Mouse (Mus musculus): ENCODE measurements at regions not wholly inside any gene's neighbourhood (a gene's known extent, or its start where the extent isn't known, plus 50 kb on each side); places are given as distances from the start of the nearest gene placed in this dataset.

DNA sequence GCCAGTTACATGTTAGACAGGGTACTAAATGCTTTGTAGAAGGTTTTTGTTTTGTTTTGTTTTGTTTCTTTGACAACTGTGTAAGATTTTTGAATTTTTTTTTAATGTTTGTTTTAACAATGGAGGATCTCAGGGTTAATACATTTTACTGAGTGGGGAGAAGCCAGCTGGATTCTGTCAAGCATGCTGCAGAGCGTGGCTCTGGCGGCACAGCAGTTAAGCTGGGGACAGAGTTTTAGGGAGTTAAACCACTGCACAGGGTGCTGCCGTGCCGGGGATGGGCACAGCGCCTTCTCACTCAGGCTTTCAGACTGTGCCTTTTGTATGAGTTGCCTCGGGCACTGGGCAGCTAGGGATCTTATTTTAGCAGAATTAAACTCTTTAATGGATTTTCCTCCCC, 159.8 kb downstream of the Zfp326 start:
- no peaks in the 10 kb centered on the region for H3K9me3 ChIP-seq (replicated peaks)
- ATAC-seq (ENCODE audit: low FRiP score): no peak

DNA sequence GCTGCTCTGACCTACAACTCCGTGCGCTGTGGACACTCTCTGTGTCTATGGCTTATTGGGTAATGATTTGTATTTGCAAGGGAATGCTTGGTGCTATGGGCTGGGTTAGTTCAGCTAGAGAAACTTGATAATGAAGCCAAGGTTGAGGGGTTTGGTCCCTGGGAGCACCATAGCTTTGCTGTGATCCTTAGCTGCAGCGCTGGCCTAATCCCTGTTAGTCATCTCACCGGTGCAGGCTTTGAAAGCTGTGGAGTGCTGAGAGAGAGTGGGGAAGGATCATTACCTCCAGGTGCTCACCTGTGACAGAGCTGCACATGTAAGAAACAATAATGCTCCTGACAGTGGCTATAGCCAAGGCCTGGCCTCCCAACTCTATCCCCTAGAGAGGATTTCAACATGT, 156.6 kb downstream of the Zfp326 start:
- Histone ChIP-seq H3K36me3 (no peaks in the 10 kb centered on the region), H3K27me3 (no peaks in the 10 kb centered on the region), H3K9ac (no peak overlapping the region), H3K4me2 (replicated peaks) (no peak overlapping the region), H3K27ac (no peak overlapping the region), H3K4me1 (no peaks in the 10 kb centered on the region), H3K9me3 (replicated peaks) (no peaks in the 10 kb centered on the region), H3K4me3 (no peak overlapping the region)
- 88% methylated on average over 4 of the region's 4 CpGs for WGBS
- ATAC-seq (ENCODE audit: low FRiP score): no peak

More for the DNA sequence above, 159.8 kb downstream of the Zfp326 start:
- H3K36me3 ChIP-seq: no peaks in the 10 kb centered on the region
- H3K27me3 ChIP-seq: no peaks in the 10 kb centered on the region
- WGBS: 54% methylated on average over 6 of the region's 6 CpGs
- no peak overlapping the region for H3K27ac ChIP-seq
- H3K9ac ChIP-seq: no peak overlapping the region
- no peak overlapping the region for H3K4me2 ChIP-seq (replicated peaks)
- H3K4me3 ChIP-seq: no peak overlapping the region
- no peaks in the 10 kb centered on the region for H3K4me1 ChIP-seq

DNA sequence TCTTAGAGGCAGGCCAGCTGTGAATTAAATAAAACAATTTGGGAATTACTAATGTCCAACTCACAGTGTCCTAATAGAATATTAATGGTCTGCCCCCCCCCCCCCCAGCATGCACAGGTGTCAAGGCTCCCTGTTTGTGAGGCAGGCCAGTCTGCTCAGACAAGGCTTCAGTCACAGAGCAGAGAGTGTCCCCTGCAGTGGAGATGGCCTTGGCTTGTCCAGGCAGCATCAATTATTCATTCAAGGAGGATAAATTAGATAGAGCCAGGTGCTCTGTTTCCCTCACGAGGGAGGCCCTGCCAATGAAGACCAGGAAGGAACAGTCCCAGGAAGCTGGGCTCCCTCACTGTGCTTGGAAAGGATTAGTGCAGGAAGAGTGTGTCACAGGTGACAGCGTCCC, 150.5 kb downstream of the Zfp326 start:
- no peaks in the 10 kb centered on the region for H3K9me3 ChIP-seq (replicated peaks)
- no peaks in the 10 kb centered on the region for H3K36me3 ChIP-seq
- H3K4me2 ChIP-seq (replicated peaks): no peak overlapping the region
- no peaks in the 10 kb centered on the region for H3K4me1 ChIP-seq
- H3K27me3 ChIP-seq: no peaks in the 10 kb centered on the region
- 76% methylated on average over 2 of the region's 2 CpGs for WGBS
- no peak overlapping the region for H3K4me3 ChIP-seq
- no peak for ATAC-seq (ENCODE audit: low FRiP score)
- no peak overlapping the region for H3K9ac ChIP-seq
- no peak overlapping the region for H3K27ac ChIP-seq

DNA sequence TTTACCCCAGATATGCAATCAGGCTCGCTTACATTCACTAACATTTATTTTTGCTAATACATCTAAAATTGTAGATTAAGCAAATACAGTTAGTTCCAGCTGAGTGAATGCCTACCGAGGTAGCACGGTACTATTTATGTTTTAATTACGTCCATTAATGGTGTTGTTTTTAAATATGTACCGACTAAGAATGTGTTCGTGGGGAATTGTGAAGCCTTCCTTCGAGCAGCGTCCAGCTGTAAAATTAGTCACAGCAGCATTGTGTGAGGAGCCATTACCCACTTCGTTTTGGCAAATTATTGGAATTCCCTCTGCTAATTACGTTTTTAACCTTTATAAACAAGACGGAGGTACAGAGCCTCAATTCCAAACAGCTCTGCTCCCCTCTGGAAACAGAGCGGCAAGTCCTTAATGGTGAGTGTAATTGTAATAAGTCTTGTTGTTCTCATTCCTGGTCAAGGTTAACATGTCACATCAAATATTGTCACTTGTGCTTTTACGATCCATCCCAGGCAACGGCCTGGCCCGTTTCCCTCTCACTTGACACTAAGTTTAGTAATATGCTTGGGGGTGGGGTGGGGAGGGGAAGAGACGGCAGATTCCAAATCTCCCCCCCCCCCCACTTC, 128.0 kb downstream of the Zfp326 start:
- H3K4me2 ChIP-seq (replicated peaks): peak overlapping the region; percentile 11; the same call in 1 of the 2 replicates
- peak; percentile 53; the same call in 1 of the 2 replicates for ATAC-seq (ENCODE audit: low FRiP score)
- H3K36me3 ChIP-seq: no peaks in the 10 kb centered on the region
- H3K27ac ChIP-seq: no peak overlapping the region
- H3K27me3 ChIP-seq: no peaks in the 10 kb centered on the region
- H3K9ac ChIP-seq: no peak overlapping the region
- H3K4me1 ChIP-seq: peaks cover 12% of the 10 kb centered on the region
- WGBS: 57% methylated on average over 16 of the region's 16 CpGs
- no peak overlapping the region for H3K4me3 ChIP-seq
- H3K9me3 ChIP-seq (replicated peaks): no peaks in the 10 kb centered on the region; the same call in 1 of the 2 replicates

DNA sequence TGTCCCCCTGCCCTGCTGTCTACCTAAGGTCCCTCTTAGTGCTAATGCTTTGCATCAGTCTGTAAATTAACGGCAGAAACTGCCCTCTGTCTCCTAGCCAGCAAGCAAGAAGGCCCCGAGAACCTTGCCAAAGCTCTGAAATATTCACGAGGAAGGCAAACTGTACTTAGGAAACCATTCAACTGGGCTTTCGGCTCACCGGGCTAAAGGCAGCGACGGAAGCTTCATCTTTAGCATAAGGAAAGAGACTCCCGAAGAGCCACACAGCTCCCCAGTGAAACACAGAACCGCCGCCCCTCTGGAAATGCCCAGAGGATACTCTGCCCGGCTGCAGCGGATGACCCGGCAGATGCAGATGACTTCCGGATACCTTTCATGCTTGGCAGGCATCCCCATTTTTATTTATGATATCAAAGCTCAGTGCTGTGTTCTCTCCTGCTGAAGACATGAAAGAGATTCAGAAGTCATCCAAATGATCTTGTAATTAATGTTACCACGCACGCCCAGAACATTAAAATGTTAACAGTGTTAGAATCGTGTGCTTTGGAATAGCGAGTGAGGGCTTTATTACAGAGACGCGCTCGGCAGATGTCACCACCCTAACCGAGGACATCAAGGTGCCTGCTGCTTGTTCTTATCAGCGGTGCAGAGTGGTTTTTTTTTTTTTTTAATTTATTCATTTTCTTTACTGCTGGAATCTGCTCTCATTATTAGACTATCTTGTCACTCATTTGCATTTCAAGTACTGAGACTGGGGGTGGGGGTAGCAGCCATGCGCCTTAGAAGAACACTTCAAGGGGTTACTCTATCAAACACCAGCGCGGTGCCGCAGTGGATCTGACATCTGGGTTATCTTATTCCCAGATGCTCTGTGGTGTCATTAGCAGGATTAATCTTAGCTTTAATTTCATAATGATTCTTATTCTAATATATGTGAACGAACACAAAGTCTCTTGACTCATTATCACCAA, 127.2 kb downstream of the Zfp326 start:
- WGBS: 54% methylated on average over 28 of the region's 28 CpGs
- no peaks in the 10 kb centered on the region for H3K36me3 ChIP-seq
- H3K27me3 ChIP-seq: no peaks in the 10 kb centered on the region
- ATAC-seq (ENCODE audit: low FRiP score): peak; percentile 74; the same call in 1 of the 2 replicates
- H3K4me2 ChIP-seq (replicated peaks): peak overlapping the region; percentile 22
- H3K4me1 ChIP-seq: peaks cover 12% of the 10 kb centered on the region
- H3K27ac ChIP-seq: no peak overlapping the region
- no peaks in the 10 kb centered on the region; the same call in 1 of the 2 replicates for H3K9me3 ChIP-seq (replicated peaks)
- no peak overlapping the region for H3K4me3 ChIP-seq
- peak overlapping the region; percentile 13; the same call in 1 of the 2 replicates for H3K9ac ChIP-seq

DNA sequence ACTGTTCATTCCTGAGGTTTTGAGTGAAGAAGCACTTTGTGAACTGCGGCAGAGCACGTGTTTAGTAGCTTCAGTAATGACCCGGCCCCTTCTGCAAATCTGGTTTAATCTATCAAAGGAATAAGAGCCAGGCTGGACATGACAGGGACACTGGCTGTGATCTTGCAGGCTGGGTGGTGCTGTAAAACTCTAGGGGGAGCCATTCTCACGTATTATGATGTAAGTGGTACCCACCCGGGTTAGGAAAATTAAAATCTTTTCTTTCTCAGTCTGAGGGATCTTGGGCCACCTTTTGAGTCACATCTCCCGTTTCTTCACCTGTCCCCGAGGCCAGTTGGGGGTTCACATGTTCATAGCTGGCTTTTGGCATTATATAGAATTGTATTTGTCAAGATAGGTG, 126.0 kb downstream of the Zfp326 start:
- H3K27me3 ChIP-seq: no peaks in the 10 kb centered on the region
- ATAC-seq (ENCODE audit: low FRiP score): no peak
- no peak overlapping the region for H3K27ac ChIP-seq
- no peak overlapping the region for H3K9ac ChIP-seq
- WGBS: 34% methylated on average over 7 of the region's 7 CpGs
- H3K4me1 ChIP-seq: peaks cover 12% of the 10 kb centered on the region
- no peaks in the 10 kb centered on the region; the same call in 1 of the 2 replicates for H3K9me3 ChIP-seq (replicated peaks)
- H3K4me3 ChIP-seq: no peak overlapping the region
- H3K4me2 ChIP-seq (replicated peaks): no peak overlapping the region
- no peaks in the 10 kb centered on the region for H3K36me3 ChIP-seq

DNA sequence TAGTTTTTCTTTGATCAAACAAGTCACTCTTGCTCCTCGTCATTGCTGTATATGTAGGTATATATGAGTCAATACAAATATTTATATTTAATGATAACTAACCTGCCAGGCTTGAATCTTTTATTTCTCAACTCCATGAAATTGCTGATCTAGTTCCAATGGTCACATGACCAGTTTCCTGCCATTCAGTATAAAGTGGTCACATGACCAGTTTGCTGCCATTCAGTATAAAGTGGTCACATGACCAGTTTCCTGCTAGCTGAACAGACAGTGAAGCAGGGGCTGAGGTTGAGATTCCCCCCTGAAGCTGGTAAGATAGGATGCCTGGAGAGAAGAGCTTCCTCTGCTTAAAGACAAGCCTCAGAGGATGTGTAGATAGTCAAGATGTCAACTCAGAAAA, 117.9 kb downstream of the Zfp326 start:
- WGBS: 84% methylated on average over 1 of the region's 1 CpGs
- ATAC-seq (ENCODE audit: low FRiP score): no peak
- Histone ChIP-seq H3K27me3 (no peaks in the 10 kb centered on the region), H3K9me3 (replicated peaks) (no peaks in the 10 kb centered on the region), H3K27ac (no peak overlapping the region), H3K4me2 (replicated peaks) (no peak overlapping the region), H3K4me1 (no peaks in the 10 kb centered on the region), H3K9ac (no peak overlapping the region), H3K36me3 (no peaks in the 10 kb centered on the region), H3K4me3 (no peak overlapping the region)

DNA sequence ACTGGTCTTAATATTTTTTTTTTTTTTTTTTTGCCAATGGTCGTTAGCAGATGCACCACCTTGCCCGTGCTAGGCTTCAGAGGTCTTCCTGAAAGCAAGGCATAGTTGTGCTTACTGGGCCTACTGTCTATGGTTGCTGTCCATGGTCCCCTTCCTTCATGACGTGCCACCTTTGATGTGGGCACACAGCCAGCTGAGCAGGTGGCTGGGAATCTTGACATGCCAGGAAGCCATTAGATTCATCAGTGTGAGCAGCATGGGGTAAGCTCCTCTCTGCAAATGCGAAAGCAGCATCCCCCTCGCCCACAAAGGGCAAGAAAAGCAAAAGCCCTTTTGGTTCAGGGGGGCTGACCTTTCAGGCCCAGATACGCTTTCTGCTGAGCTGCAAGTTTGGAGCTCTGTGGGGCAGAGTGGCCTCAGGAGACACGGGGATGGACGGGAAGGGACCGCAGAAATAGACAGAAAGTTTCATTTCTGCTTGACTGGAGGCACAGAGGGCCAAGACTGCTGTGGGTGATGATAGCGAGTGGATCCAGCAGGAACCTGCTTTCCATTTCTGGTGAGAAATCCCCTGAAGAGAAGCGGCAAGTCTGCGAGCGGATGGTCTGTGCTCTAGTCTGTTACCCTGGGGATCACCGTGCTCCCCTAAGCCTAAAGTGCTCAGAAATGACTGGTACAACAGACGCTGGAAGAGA, 116.8 kb downstream of the Zfp326 start:
- Histone ChIP-seq H3K9ac (no peak overlapping the region), H3K4me3 (no peak overlapping the region), H3K36me3 (no peaks in the 10 kb centered on the region), H3K9me3 (replicated peaks) (no peaks in the 10 kb centered on the region), H3K4me1 (no peaks in the 10 kb centered on the region), H3K27me3 (no peaks in the 10 kb centered on the region), H3K27ac (no peak overlapping the region), H3K4me2 (replicated peaks) (no peak overlapping the region)
- ATAC-seq (ENCODE audit: low FRiP score): no peak
- WGBS: 62% methylated on average over 15 of the region's 15 CpGs

DNA sequence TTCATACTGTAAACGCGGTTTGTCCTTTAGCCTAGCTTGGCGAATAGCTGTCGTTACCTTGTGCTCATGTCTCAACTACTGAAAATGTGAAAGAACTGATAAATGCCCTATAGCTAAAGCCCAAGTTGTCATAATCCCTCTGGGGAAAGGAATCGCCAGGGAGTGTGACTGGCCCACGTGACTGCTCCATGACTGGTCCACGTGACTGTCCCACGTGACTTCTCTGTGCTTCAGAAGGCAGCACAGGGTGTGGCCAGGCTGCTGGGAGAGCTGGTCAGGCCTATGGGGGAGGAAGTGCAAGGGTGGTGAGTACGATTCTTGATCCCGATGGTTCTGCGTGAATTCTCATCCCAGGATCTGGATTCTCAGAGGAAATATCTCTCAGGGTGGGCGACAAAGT, 114.4 kb downstream of the Zfp326 start:
- H3K9ac ChIP-seq: no peak overlapping the region
- no peaks in the 10 kb centered on the region for H3K36me3 ChIP-seq
- ATAC-seq (ENCODE audit: low FRiP score): no peak
- no peaks in the 10 kb centered on the region for H3K4me1 ChIP-seq
- no peaks in the 10 kb centered on the region for H3K27me3 ChIP-seq
- H3K4me3 ChIP-seq: no peak overlapping the region
- H3K27ac ChIP-seq: no peak overlapping the region
- 88% methylated on average over 12 of the region's 12 CpGs for WGBS
- no peaks in the 10 kb centered on the region for H3K9me3 ChIP-seq (replicated peaks)
- H3K4me2 ChIP-seq (replicated peaks): no peak overlapping the region

DNA sequence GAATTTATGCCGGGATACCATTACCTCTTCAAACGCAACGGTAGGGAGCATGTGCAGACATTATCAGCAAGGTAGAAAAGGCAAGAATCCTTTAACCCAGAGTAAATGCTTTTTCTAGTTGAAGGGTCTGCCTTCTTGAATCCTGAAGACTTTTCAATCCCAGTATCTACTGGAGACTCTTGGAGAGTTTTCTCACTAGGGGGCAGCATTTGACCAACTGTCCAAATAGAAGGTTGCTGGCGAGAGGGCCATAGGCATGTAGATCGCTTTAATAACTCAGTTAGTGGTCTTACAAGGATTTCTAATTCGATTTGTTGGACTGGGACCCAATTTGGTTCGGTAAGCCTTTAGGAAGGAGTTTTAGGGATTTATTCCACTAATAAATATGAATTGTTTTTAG, 110.0 kb downstream of the Zfp326 start:
- H3K9me3 ChIP-seq (replicated peaks): no peaks in the 10 kb centered on the region
- H3K27me3 ChIP-seq: no peaks in the 10 kb centered on the region
- H3K4me3 ChIP-seq: no peak overlapping the region
- WGBS: 39% methylated on average over 7 of the region's 7 CpGs
- no peaks in the 10 kb centered on the region for H3K4me1 ChIP-seq
- no peak overlapping the region for H3K4me2 ChIP-seq (replicated peaks)
- no peaks in the 10 kb centered on the region for H3K36me3 ChIP-seq
- H3K9ac ChIP-seq: no peak overlapping the region
- no peak for ATAC-seq (ENCODE audit: low FRiP score)
- H3K27ac ChIP-seq: no peak overlapping the region

DNA sequence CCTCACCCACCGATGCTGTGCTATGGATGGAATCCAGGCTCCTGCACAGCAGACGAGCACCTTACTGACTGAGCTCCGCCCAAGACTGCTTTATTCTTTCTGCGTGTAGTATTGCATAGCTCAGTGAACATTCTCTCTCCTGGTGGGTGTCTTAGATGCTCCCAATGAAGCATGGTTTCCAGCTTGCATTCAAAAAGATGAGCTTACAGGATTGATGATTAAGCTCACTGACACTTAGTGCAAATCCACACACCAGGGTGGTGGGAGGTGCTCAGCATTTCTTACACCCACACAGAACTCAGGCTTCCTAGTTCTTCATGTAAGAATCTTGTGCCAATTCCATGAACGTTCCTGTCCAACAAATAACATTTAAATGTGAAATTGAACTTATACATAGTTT, 106.8 kb downstream of the Zfp326 start:
- no peak overlapping the region for H3K4me2 ChIP-seq (replicated peaks)
- H3K27ac ChIP-seq: no peak overlapping the region
- H3K4me1 ChIP-seq: no peaks in the 10 kb centered on the region
- no peak for ATAC-seq (ENCODE audit: low FRiP score)
- no peaks in the 10 kb centered on the region for H3K36me3 ChIP-seq
- H3K4me3 ChIP-seq: no peak overlapping the region
- H3K27me3 ChIP-seq: no peaks in the 10 kb centered on the region
- no peaks in the 10 kb centered on the region for H3K9me3 ChIP-seq (replicated peaks)
- 83% methylated on average over 5 of the region's 5 CpGs for WGBS
- no peak overlapping the region for H3K9ac ChIP-seq

DNA sequence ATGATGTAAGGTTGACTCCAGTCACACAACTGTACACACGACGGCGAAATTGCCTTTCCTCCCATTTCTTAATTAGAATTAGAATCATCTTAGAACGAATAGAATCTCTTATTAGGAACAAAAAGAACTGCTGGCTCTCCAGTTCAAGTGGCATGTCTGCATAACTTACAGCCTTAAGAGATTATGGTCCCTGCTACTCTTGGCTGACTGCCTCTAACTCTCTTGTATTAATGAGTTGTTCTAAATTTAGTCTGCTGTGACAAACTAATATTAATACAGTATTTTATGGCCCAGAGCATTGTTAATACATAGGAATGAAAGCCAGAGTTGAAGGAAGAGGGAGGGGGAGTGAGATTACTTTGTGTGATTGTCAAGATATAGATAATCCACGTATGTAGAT, 100.4 kb downstream of the Zfp326 start:
- Histone ChIP-seq H3K36me3 (no peaks in the 10 kb centered on the region), H3K27ac (no peak overlapping the region), H3K9me3 (replicated peaks) (no peaks in the 10 kb centered on the region), H3K9ac (no peak overlapping the region), H3K4me2 (replicated peaks) (no peak overlapping the region), H3K4me3 (no peak overlapping the region), H3K27me3 (no peaks in the 10 kb centered on the region), H3K4me1 (no peaks in the 10 kb centered on the region)
- ATAC-seq (ENCODE audit: low FRiP score): no peak
- WGBS: 90% methylated on average over 5 of the region's 5 CpGs

Measured in hindbrain, embryonic 12.5 days (tissue).